Mouse (Mus musculus) spleen, postnatal 36 days (tissue): Measurements from ENCODE around the gene Gm45233.

Experiments
- DNase-seq, 2 experiments: peaks; one replicate each; pipeline ENCODE4 v3.0.0; 2022; ENCODE audit warnings: low spot score in 2 of 2, mixed read lengths in 1 of 2

Gene Gm45233

DNA sequence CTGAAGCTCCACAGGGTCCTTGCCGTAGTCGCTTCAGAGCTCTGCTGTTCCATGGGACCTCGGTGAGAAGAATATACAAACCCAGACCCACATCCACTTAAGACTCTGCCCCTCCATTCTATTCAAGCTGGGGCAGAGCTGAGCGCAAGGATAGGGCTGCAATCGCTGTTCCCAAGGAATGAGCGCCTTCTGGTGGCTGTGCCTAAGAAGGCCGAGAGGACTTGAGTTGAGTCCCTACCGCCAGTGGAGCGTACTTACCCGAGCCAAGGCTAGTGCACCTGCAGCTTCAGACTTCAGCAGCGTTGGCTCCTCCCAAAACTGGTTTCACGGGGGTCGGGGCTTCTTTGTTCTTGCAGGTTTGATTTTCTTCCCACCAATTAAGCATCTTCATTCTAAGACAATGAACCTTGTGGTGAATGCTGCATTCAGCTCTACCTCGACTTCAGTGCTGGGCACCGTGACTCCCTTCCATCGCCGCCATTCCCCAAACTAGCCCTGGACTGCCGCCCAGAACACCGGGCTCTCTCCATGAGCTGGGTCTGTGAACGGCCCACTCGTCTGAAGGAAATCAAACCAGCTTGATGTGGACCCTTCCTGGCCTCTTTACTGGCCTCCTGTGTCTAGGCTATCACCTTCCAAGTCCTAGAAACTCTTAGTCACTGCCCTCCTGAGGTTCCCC, 51.6 kb downstream of the Gm45233 start:
- peak in 1 of 2 experiments; percentile 8 for DNase-seq

DNA sequence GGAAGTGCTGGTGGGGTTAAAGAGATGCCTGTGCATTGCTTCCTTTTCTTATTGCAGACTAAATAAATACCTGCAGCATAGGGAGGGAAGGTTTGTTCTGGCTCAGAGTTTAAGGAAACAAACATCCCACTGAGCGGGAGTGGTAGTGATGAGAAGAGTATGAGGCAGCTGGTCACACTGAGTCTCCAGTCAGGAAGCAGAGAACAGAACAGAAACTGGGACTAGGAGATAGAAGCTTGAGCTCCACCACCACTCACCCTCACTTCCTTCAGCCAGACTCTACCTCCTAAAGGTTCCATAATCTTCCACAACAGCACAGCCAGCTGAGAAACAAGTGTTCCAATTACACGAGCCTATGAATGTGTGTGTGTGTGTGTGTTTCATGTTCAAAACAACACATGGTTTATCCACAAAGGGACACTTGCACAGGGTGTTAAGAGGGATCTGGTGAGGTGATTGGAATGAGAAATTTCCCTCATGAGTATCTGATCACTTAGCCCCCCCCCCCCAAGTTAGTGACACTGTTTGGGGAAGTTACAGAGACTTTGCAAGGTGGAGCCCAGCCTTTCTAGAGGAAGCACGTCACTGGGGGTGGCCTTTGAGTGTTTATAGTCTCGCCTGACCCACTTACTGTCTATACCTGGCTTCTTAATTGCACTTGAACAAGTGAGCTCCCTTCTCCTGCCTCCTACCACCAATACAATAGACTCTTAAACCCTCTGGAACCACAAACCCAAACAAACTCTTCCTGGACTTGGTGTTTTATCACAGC, 68.0 kb downstream of the Gm45233 start:
- no peak for DNase-seq

- no peak for DNase-seq
Measured at GRCm38 (mm10) chr7:43512519-43512918, 68.6 kb downstream of the Gm45233 start.
